23 mouse cellular contexts compared by ENCODE assay signal in genomic region chr2:118898771-118899170, GRCm38 (mm10). TPM values are rescaled to one million over a fixed set of nuclear protein-coding genes. Genes with fewer than 3 reads are reported as not detected.
A peak's percentile ranks its signal among the peaks of the same experiment; 100 is the strongest.
DNase-seq lines count a peak whose midpoint lies in the region; ATAC-seq lines count a peak whose summit lies in the region.
"Had no signal": no experiment of that assay in that cellular context is flagged by ENCODE, and none has a peak within 500 bp of the region (broad histone marks: within the 10 kb centered on the region; RNA-seq: fewer than 3 reads in every experiment).

No protein-coding gene starts in this region.

- H3K27ac ChIP-seq in hindbrain, embryonic 11.5 days (ENCODE audit: low read depth, low read length), result no peak overlapping the region
- H3K27ac ChIP-seq in hindbrain, embryonic 14.5 days, result no peak overlapping the region
- H3K27ac ChIP-seq in neural tube, embryonic 15.5 days (replicated peaks), result no peak overlapping the region
- H3K27ac ChIP-seq: embryonic facial prominence, embryonic 13.5 days; forebrain, embryonic 12.5 days; forebrain, embryonic 15.5 days; hindbrain, embryonic 13.5 days; hindbrain, postnatal 0 days had no signal

- no peak overlapping the region for H3K4me2 ChIP-seq in hindbrain, embryonic 11.5 days (replicated peaks; ENCODE audit: low read depth, low read length)
- no peak overlapping the region for H3K4me2 ChIP-seq in hindbrain, embryonic 14.5 days (replicated peaks)
- no peak overlapping the region for H3K4me2 ChIP-seq in neural tube, embryonic 15.5 days
- H3K4me2 ChIP-seq: embryonic facial prominence, embryonic 13.5 days; forebrain, embryonic 12.5 days; forebrain, embryonic 15.5 days; heart, embryonic 11.5 days; hindbrain, embryonic 13.5 days had no signal

- H3K4me3 ChIP-seq in hindbrain, embryonic 11.5 days (ENCODE audit: low read depth, low read length), result no peak overlapping the region
- H3K4me3 ChIP-seq in hindbrain, embryonic 14.5 days (replicated peaks; ENCODE audit: low read length), result no peak overlapping the region
- H3K4me3 ChIP-seq in neural tube, embryonic 15.5 days (replicated peaks), result no peak overlapping the region
- H3K4me3 ChIP-seq: embryonic facial prominence, embryonic 13.5 days; erythroblast, embryonic 14.5 days; forebrain, embryonic 15.5 days; hindbrain, embryonic 13.5 days had no signal

- no peaks in the 10 kb centered on the region for H3K36me3 ChIP-seq in hindbrain, embryonic 11.5 days (ENCODE audit: control insufficient read depth, insufficient read depth, low read length)
- no peaks in the 10 kb centered on the region for H3K36me3 ChIP-seq in hindbrain, embryonic 14.5 days (replicated peaks; ENCODE audit: control insufficient read depth, insufficient read depth)
- H3K36me3 ChIP-seq in neural tube, embryonic 15.5 days, result no peaks in the 10 kb centered on the region
- H3K36me3 ChIP-seq: embryonic facial prominence, embryonic 13.5 days; forebrain, embryonic 12.5 days; forebrain, embryonic 15.5 days; hindbrain, embryonic 13.5 days had no signal

- intact Hi-C loops in gastrocnemius, postnatal 36 days (cut with DNase I), result no loop called here

- H3K4me1 ChIP-seq in hindbrain, embryonic 11.5 days (replicated peaks; ENCODE audit: control insufficient read depth, insufficient read depth, low read length), result peaks cover 24% of the 10 kb centered on the region
- peaks cover 38% of the 10 kb centered on the region for H3K4me1 ChIP-seq in hindbrain, embryonic 14.5 days (replicated peaks; ENCODE audit: control insufficient read depth, insufficient read depth, low read length)
- H3K4me1 ChIP-seq in neural tube, embryonic 15.5 days, result peaks cover 46% of the 10 kb centered on the region

- H3K27me3 ChIP-seq in hindbrain, embryonic 11.5 days (ENCODE audit: control insufficient read depth, insufficient read depth, low read length), result peaks cover 60% of the 10 kb centered on the region
- peaks cover 70% of the 10 kb centered on the region for H3K27me3 ChIP-seq in hindbrain, embryonic 14.5 days (ENCODE audit: control insufficient read depth, insufficient read depth, low read length)
- peaks cover 63% of the 10 kb centered on the region for H3K27me3 ChIP-seq in neural tube, embryonic 15.5 days (replicated peaks)

- DNase-seq in hindbrain, embryonic 11.5 days (ENCODE audit: low spot score), result peak; percentile 25
- no peak for DNase-seq in hindbrain, embryonic 14.5 days (ENCODE audit: low spot score)
- peak; percentile 17 for DNase-seq in neural tube, embryonic 10.5 days (ENCODE audit: extremely low spot score, low spot score)
- peak; percentile 17 for DNase-seq in naive thymus-derived CD4-positive, alpha-beta T cell, adult 2 months (ENCODE audit: low read depth)
- DNase-seq in gastrocnemius, postnatal 36 days, result no peak
- no peak for DNase-seq in layer of hippocampus, adult 18-20 months (ENCODE audit: low spot score in 2 of 2)
- DNase-seq: adrenal gland, postnatal 10 days; cerebellum, adult 11 months; cerebellum, adult 2 months; cerebellum, adult 9-11 months; cerebellum, postnatal 25 days; gastrocnemius, postnatal 25 days; heart, adult 11 months had no signal

- no peak for ATAC-seq in hindbrain, embryonic 11.5 days (ENCODE audit: low FRiP score)
- ATAC-seq in hindbrain, embryonic 14.5 days (ENCODE audit: low FRiP score), result no peak
- no peak for ATAC-seq in neural tube, embryonic 15.5 days (ENCODE audit: low FRiP score)
- ATAC-seq: forebrain, embryonic 15.5 days; hindbrain, postnatal 0 days; Patski had no signal

- H3K9ac ChIP-seq in hindbrain, embryonic 11.5 days (ENCODE audit: low read depth, low read length), result 0 out of 2 replicates have a peak overlapping the region, but pooled peaks have one; percentile 7
- no peak overlapping the region for H3K9ac ChIP-seq in hindbrain, embryonic 14.5 days
- no peak overlapping the region for H3K9ac ChIP-seq in neural tube, embryonic 15.5 days (replicated peaks)
- H3K9ac ChIP-seq: embryonic facial prominence, embryonic 13.5 days; forebrain, embryonic 12.5 days; forebrain, embryonic 15.5 days; hindbrain, embryonic 13.5 days had no signal

- H3K9me3 ChIP-seq in hindbrain, embryonic 11.5 days (ENCODE audit: control insufficient read depth, low read length), result no peaks in the 10 kb centered on the region
- H3K9me3 ChIP-seq in hindbrain, embryonic 14.5 days (ENCODE audit: control insufficient read depth, low read length), result no peaks in the 10 kb centered on the region
- no peaks in the 10 kb centered on the region for H3K9me3 ChIP-seq in neural tube, embryonic 15.5 days (replicated peaks)
- H3K9me3 ChIP-seq: embryonic facial prominence, embryonic 13.5 days; forebrain, embryonic 12.5 days; forebrain, embryonic 15.5 days; G1E; hindbrain, embryonic 13.5 days had no signal

- 2% methylated on average over 4 of the region's 4 CpGs for WGBS in hindbrain, embryonic 11.5 days
- 4% methylated on average over 4 of the region's 4 CpGs for WGBS in hindbrain, embryonic 14.5 days
- 7% methylated on average over 4 of the region's 4 CpGs for WGBS in neural tube, embryonic 15.5 days

RNA-seq across cellular contexts. Expression of gene Bahd1, which starts 1.4 kb away (rescaled TPM):
- polyA plus RNA-seq in hindbrain, embryonic 11.5 days (2014; fragmentation: Nextera tagmentation; extraction: Ambion mirVana), result 2.1 TPM in 2 replicates
- 2.0 and 2.7 TPM in 2 replicates for polyA plus RNA-seq in hindbrain, embryonic 14.5 days (2014; fragmentation: Nextera tagmentation; extraction: Ambion mirVana)
- polyA plus RNA-seq in neural tube, embryonic 15.5 days (2015; fragmentation: Nextera tagmentation; extraction: Ambion mirVana), result 8.5 TPM in 2 replicates
- 1 to 10 TPM; 3.5 to 5.5 TPM for total RNA-seq in gastrocnemius, postnatal 36 days (2021)
- total RNA-seq in layer of hippocampus, adult 18-20 months (2021), result 10 to 100 TPM; 65.2 to 68.1 TPM

RNA-seq across cellular contexts. Expression of gene Chst14, which starts 27.5 kb away (rescaled TPM):
- 19.1 and 22.2 TPM in 2 replicates for polyA plus RNA-seq in hindbrain, embryonic 11.5 days (2014; fragmentation: Nextera tagmentation; extraction: Ambion mirVana)
- polyA plus RNA-seq in hindbrain, embryonic 14.5 days (2014; fragmentation: Nextera tagmentation; extraction: Ambion mirVana), result 7.7 and 8.7 TPM in 2 replicates
- 6.1 and 9.3 TPM in 2 replicates for polyA plus RNA-seq in neural tube, embryonic 15.5 days (2015; fragmentation: Nextera tagmentation; extraction: Ambion mirVana)
- 1 to 10 TPM; 2.6 to 2.9 TPM for total RNA-seq in gastrocnemius, postnatal 36 days (2021)
- total RNA-seq in layer of hippocampus, adult 18-20 months (2021), result 1 to 10 TPM; 3.2 to 3.3 TPM

RNA-seq across cellular contexts. Expression of gene Ivd, which starts 37.0 kb away (rescaled TPM):
- 42.1 and 45.0 TPM in 2 replicates for polyA plus RNA-seq in hindbrain, embryonic 11.5 days (2014; fragmentation: Nextera tagmentation; extraction: Ambion mirVana)
- 36.4 and 38.1 TPM in 2 replicates for polyA plus RNA-seq in hindbrain, embryonic 14.5 days (2014; fragmentation: Nextera tagmentation; extraction: Ambion mirVana)
- 51.9 and 59.4 TPM in 2 replicates for polyA plus RNA-seq in neural tube, embryonic 15.5 days (2015; fragmentation: Nextera tagmentation; extraction: Ambion mirVana)
- total RNA-seq in gastrocnemius, postnatal 36 days (2021), result 100 to 1,000 TPM in 1 of 2 experiments, 10 to 100 TPM in 1; 94.6 to 149 TPM
- total RNA-seq in layer of hippocampus, adult 18-20 months (2021), result 100 to 1,000 TPM in 1 of 2 experiments, 10 to 100 TPM in 1; 94.5 to 101 TPM

Comparison
In these comparisons a context has a peak if more than half of its experiments do, and no peak if none do; other contexts are left out.
1. DNase-seq: peak in hindbrain, embryonic 11.5 days (single experiment), neural tube, embryonic 10.5 days (single experiment) and naive thymus-derived CD4-positive, alpha-beta T cell, adult 2 months (single experiment); none in hindbrain, embryonic 14.5 days (single experiment), gastrocnemius, postnatal 36 days (0 of 2) and layer of hippocampus, adult 18-20 months (0 of 2).